Mouse (Mus musculus) E14TG2a.4 (cell line): ENCODE data around the gene Gcnt2.

ENCODE experiments used
- H3K27me3 ChIP-seq: 2 replicates; pipeline ENCODE4 v1.6.1; 2014; ENCODE audit warnings: low read length, control low read depth; ENCODE audit not compliant: insufficient read depth
- H3K36me3 ChIP-seq: 2 replicates; pipeline ENCODE4 v1.6.1; 2014; ENCODE audit warnings: low read length, control low read depth; ENCODE audit not compliant: insufficient read depth
- H3K4me1 ChIP-seq: replicated peaks from 2 replicates; pipeline ENCODE4 v1.6.1; 2014; ENCODE audit warnings: low read depth, low read length, control low read depth
- H3K4me3 ChIP-seq: replicated peaks from 2 replicates; pipeline ENCODE4 v1.5.1; 2014; ENCODE audit warnings: mild to moderate bottlenecking, low read length
- H3K9me3 ChIP-seq: 2 replicates; pipeline ENCODE4 v1.6.1; 2014; ENCODE audit warnings: low read length, control low read depth
- CTCF ChIP-seq: conservative IDR thresholded peaks from 2 replicates; pipeline ENCODE4 v1.5.1; 2014; ENCODE audit warnings: low read length
- NANOG ChIP-seq: IDR thresholded peaks from 2 replicates; pipeline ENCODE4 v1.6.1; 2014; ENCODE audit warnings: borderline replicate concordance, low read length, mixed read lengths
- POU5F1 ChIP-seq: IDR thresholded peaks from 2 replicates; pipeline ENCODE4 v1.6.1; 2014; ENCODE audit warnings: low read length, borderline replicate concordance

Gene Gcnt2

GRCm38 (mm10) chr13:40913395-40914018 is 54.0 kb downstream of the Gcnt2 start:
- 0 out of 2 replicates have a peak overlapping the region, but pooled peaks have one; percentile 20 for H3K4me3 ChIP-seq
- TF ChIP-seq POU5F1 (no peak), NANOG (no peak), CTCF (no peak)
- no peaks in the 10 kb centered on the region for H3K27me3 ChIP-seq
- no peaks in the 10 kb centered on the region for H3K9me3 ChIP-seq
- peaks cover 85% of the 10 kb centered on the region for H3K4me1 ChIP-seq
- H3K36me3 ChIP-seq: peaks cover 34% of the 10 kb centered on the region

DNA sequence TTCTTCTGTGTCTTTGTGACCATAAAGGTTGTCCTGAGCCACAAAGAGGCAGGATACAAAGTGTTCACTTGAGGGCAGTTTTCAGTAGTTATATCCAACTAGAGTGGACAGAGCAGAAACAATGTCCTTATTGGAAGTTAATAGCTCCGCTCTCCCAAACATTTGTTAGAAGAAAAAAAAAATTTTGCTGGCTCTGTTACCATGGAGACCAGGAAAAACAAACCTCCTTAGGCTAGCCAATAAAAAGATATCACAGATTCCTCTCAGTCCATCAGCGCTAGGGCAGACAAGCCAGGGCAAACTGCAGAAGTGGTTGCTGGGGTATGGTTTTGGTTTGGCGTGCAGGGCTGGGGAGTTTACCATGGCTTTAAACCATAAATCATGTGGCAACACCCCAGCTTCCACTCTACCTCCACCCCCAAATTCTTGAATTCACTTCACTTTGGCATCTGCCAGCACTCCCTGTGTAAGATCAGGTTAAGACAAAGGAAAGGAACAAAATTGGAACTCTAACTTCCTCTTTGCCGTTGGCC is 54.6 kb downstream of the Gcnt2 start:
- no peak for TF ChIP-seq CTCF
- TF ChIP-seq NANOG: no peak
- no peak for TF ChIP-seq POU5F1
- peaks cover 33% of the 10 kb centered on the region for H3K36me3 ChIP-seq
- no peaks in the 10 kb centered on the region for H3K9me3 ChIP-seq
- H3K4me3 ChIP-seq: no peak overlapping the region
- no peaks in the 10 kb centered on the region for H3K27me3 ChIP-seq
- peaks cover 85% of the 10 kb centered on the region for H3K4me1 ChIP-seq

GRCm38 (mm10) chr13:40916321-40917160 is 57.0 kb downstream of the Gcnt2 start:
- no peak for TF ChIP-seq POU5F1
- TF ChIP-seq CTCF: no peak
- no peak for TF ChIP-seq NANOG
- peaks cover 34% of the 10 kb centered on the region for H3K36me3 ChIP-seq
- peak overlapping the region; percentile 84 for H3K4me3 ChIP-seq
- H3K4me1 ChIP-seq: peaks cover 91% of the 10 kb centered on the region
- no peaks in the 10 kb centered on the region for H3K9me3 ChIP-seq
- H3K27me3 ChIP-seq: no peaks in the 10 kb centered on the region

- peaks cover 91% of the 10 kb centered on the region for H3K4me1 ChIP-seq
- no peaks in the 10 kb centered on the region for H3K9me3 ChIP-seq
- peak overlapping the region; percentile 84 for H3K4me3 ChIP-seq
- H3K36me3 ChIP-seq: peaks cover 30% of the 10 kb centered on the region
- peak; percentile 18; the same call in 1 of the 2 replicates for TF ChIP-seq POU5F1
- no peak for TF ChIP-seq NANOG
- H3K27me3 ChIP-seq: no peaks in the 10 kb centered on the region
Observed at GRCm38 (mm10) chr13:40917161-40918091, 57.9 kb downstream of the Gcnt2 start.

DNA sequence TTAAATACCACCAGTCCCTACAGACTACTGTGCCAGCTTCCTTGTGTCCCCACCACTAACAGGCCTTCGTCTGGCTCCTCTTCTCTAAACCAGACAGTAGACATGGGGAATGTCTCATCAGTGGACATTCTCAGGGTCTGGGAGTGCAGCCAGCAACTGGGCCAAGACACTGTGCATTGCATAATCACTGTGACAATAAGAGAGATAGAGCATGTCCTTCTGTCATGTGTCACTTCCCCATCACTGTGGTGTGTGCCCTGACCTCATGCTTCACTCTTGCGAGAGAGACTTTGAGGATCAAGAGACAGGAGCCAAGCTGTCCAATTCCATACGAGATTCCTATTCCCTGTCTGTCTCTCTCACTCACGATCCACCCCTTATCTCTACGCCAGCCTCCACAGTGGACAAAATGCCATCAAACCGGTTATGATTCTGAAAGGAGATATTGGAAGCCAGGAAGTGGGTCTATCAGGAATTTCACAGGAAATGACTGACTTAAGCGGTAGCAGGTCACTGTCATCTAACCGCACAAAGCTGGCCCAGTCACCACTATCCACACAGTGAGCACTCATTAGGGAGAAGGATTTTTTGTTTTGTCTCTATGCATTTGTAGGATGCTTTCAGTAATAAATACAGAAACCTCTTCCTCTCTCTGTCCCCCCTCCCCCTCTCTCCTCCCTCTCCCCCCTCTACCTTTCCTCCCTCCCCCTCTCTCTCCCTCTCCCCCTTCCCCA is 61.9 kb downstream of the Gcnt2 start:
- TF ChIP-seq NANOG (no peak), CTCF (no peak), POU5F1 (no peak)
- H3K4me1 ChIP-seq: peaks cover 87% of the 10 kb centered on the region
- 0 out of 2 replicates have a peak overlapping the region, but pooled peaks have one; percentile 5 for H3K4me3 ChIP-seq

DNA sequence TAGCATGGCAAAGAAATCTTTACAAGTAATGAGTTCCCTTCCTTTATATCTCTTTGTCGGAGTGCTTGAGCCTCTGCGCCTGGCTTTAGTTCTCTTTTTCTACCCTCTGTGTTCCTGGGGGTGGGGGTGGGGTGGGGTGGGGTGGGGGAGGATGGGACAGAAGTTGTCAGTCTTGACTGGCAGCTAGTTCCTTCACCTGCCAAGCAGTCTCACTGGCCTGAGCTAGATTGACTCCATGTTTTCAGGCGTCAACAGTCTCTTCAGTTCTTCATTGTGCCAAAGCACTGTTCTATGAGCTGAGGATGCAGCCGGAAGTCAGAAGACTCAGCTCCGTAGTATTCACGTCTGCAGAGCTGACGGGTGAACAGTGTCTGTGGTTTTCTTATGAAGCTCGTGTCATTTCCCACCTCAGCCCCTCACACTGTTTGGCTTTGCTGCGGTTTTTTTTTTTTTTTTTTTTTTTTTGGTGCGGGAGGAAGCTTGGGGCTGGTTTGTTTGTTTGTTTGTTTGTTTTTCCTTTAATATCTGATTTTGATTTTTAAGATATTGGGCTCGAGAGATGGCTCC is 62.8 kb downstream of the Gcnt2 start:
- Histone ChIP-seq H3K9me3 (no peaks in the 10 kb centered on the region), H3K4me3 (peak overlapping the region; percentile 39; the same call in 1 of the 2 replicates), H3K36me3 (peaks cover 63% of the 10 kb centered on the region), H3K4me1 (peaks cover 79% of the 10 kb centered on the region), H3K27me3 (no peaks in the 10 kb centered on the region)
- TF ChIP-seq CTCF (no peak), NANOG (no peak), POU5F1 (no peak)

More for the DNA sequence above, 61.9 kb downstream of the Gcnt2 start:
- Histone ChIP-seq H3K27me3 (no peaks in the 10 kb centered on the region), H3K36me3 (peaks cover 63% of the 10 kb centered on the region), H3K9me3 (no peaks in the 10 kb centered on the region)

DNA sequence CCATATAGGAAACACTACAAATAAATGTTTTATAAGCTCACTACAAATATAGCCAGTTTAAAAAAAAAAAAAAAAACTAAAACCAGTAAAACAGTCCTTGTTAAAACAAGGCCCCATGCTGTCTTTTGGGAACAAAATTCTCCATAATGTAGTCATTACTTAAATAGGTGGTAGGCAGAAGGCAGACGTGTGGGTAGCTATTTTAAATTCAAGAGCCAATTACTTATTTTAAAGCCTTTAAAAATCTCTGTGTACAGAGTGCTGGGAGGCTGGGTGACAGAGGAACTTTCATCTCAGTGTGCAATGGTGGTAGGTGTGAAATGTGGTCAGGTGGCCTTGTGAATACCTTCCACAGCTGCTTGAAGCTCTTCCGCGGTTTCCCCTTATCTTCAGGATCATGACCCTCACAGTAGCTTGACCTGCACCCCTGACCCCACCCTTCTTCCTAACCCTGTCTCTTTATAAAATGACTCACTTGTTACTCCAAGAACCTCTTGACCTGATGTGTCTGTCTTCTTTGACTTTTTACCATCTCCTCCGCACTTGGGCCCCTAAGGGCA is 64.3 kb downstream of the Gcnt2 start:
- H3K27me3 ChIP-seq: no peaks in the 10 kb centered on the region
- TF ChIP-seq CTCF (no peak), POU5F1 (no peak), NANOG (no peak)
- H3K4me3 ChIP-seq: 0 out of 2 replicates have a peak overlapping the region, but pooled peaks have one; percentile 8
- peaks cover 61% of the 10 kb centered on the region for H3K36me3 ChIP-seq
- no peaks in the 10 kb centered on the region for H3K9me3 ChIP-seq
- peaks cover 76% of the 10 kb centered on the region for H3K4me1 ChIP-seq
